Mouse (Mus musculus) megakaryocyte, embryonic 14.5 days (primary cell): ENCODE results near the gene Olfr76.

Experiments used
- FLI1 ChIP-seq: IDR thresholded peaks from 2 replicates; pipeline ENCODE4 v1.6.1; 2012; ENCODE audit warnings: low read length, inconsistent platforms, mixed read lengths
- GATA1 ChIP-seq: IDR thresholded peaks from 3 replicates; pipeline ENCODE4 v1.6.1; 2012; ENCODE audit warnings: mixed read lengths, low read length, inconsistent platforms, borderline replicate concordance

DNA sequence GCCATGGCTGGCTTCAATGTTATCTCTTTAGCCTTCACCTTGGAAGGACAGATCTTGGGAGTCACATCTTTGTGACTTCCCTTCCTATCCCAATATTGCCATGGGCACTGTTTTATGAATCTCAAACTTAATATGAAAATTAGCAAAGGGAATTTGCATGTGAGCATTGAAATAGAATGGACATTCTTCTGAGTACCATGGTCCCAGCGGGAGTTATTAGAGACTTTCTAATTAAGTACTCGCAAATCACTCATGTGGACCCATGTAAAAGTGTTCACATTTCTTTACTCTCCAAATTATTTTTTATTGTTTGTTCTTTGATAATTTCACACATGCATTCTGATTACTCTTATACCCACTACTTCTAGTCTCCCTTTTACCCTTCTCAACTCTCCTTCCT is 19.8 kb downstream of the Olfr76 start, which contains the start of gene Olfr1427:
- TF ChIP-seq GATA1 (no peak), FLI1 (no peak)
